Mouse (Mus musculus) ES-E14 (cell line): ENCODE results near the gene 1700030K09Rik. TPM values are rescaled to one million over a fixed set of nuclear protein-coding genes. Genes with fewer than 3 reads are reported as not detected.
A peak's percentile ranks its signal among the peaks of the same experiment; 100 is the strongest.

ENCODE experiments used
- DNase-seq: peaks from one replicate; pipeline ENCODE4 v3.0.0-alpha.2; 2013; ENCODE audit warnings: low read depth, low spot score
- H3K27ac ChIP-seq: 2 replicates; pipeline ENCODE4 v1.5.1; 2012; ENCODE audit warnings: low read depth, mild to moderate bottlenecking, low read length, moderate library complexity, mixed read lengths; ENCODE audit not compliant: poor library complexity, insufficient read depth, severe bottlenecking
- H3K36me3 ChIP-seq: 2 replicates; pipeline ENCODE4 v1.6.1; 2012; ENCODE audit warnings: mild to moderate bottlenecking, low read length, moderate library complexity, mixed read lengths; ENCODE audit not compliant: control insufficient read depth, poor library complexity, insufficient read depth, severe bottlenecking
- H3K4me1 ChIP-seq, 2 experiments: fragments of 150-350 bp in 1 of 2; sonication (generic) in 1 of 2; 2 replicates each; pipeline ENCODE4 v1.6.1; 2012; ENCODE audit warnings: low read length in 2 of 2, mild to moderate bottlenecking in 1 of 2, mixed read lengths in 1 of 2; ENCODE audit not compliant: control insufficient read depth in 2 of 2, insufficient read depth in 2 of 2, poor library complexity in 1 of 2
- H3K4me3 ChIP-seq, 2 experiments: fragments of 150-350 bp in 1 of 2; sonication (generic) in 1 of 2; 2 replicates each; pipeline ENCODE4 v1.5.1; 2012; ENCODE audit warnings: low read length in 2 of 2, low read depth in 1 of 2, mild to moderate bottlenecking in 1 of 2, mixed read lengths in 1 of 2; ENCODE audit not compliant: insufficient read depth in 1 of 2, poor library complexity in 1 of 2, severe bottlenecking in 1 of 2
- H3K9ac ChIP-seq: 2 replicates; pipeline ENCODE4 v1.6.1; 2012; ENCODE audit warnings: low read depth, mild to moderate bottlenecking, low read length, mixed read lengths; ENCODE audit not compliant: poor library complexity, insufficient read depth, severe bottlenecking
- H3K9me3 ChIP-seq: fragments of 150-350 bp; sonication (generic); 2 replicates; pipeline ENCODE4 v1.6.1; 2012; ENCODE audit warnings: low read depth, mild to moderate bottlenecking, low read length; ENCODE audit not compliant: control insufficient read depth, insufficient read depth
- CHD2 ChIP-seq: IDR thresholded peaks from 2 replicates; pipeline ENCODE4 v1.6.1; 2014; ENCODE audit warnings: mild to moderate bottlenecking, low read depth, low read length, inconsistent platforms
- HCFC1 ChIP-seq: IDR thresholded peaks from 2 replicates; pipeline ENCODE4 v1.6.1; 2012; ENCODE audit warnings: low read length, inconsistent platforms, borderline replicate concordance; ENCODE audit not compliant: insufficient read depth
- MAFK ChIP-seq: IDR thresholded peaks from 2 replicates; pipeline ENCODE4 v1.6.1; 2014; ENCODE audit warnings: mild to moderate bottlenecking, low read depth, low read length, inconsistent platforms; ENCODE audit not compliant: insufficient read depth
- ZC3H11A ChIP-seq: IDR thresholded peaks from 2 replicates; pipeline ENCODE4 v1.6.1; 2012; ENCODE audit warnings: low read depth, mild to moderate bottlenecking, inconsistent platforms, low read length, borderline replicate concordance
- ZNF384 ChIP-seq: IDR thresholded peaks from 2 replicates; pipeline ENCODE4 v1.6.1; 2012; ENCODE audit warnings: low read depth, low read length, inconsistent platforms
- in situ Hi-C, 2 experiments: fragments of 600-800 bp; cut with MboI; formaldehyde crosslinking; loops; one replicate each; pipeline ENCODE4 v1.15.1; 2025; ENCODE audit warnings: low sequenced_read_pairs in 2 of 2, inconsistent platforms in 1 of 2; ENCODE audit not compliant: unreplicated experiment in 2 of 2
- total RNA-seq: library from RNA; depleted of rRNA; stranded (reverse); fragments of 300-350 nt; gene quantifications from 2 replicates; pipeline ENCODE4 v1.2.3, GENCODE M21; 2012

Gene 1700030K09Rik
- total RNA-seq, 1 experiment, result 9.0 TPM

GRCm38 (mm10) chr8:72485456-72486199 lies 41.9 kb downstream of the 1700030K09Rik start:
- H3K9me3 ChIP-seq, result no peaks in the 10 kb centered on the region
- no peak overlapping the region for H3K27ac ChIP-seq
- H3K36me3 ChIP-seq, result peaks cover 41% of the 10 kb centered on the region
- H3K4me3 ChIP-seq, result no peak overlapping the region
- no peak overlapping the region for H3K9ac ChIP-seq
- no peak for DNase-seq
- in situ Hi-C loops, result no loop called here
- H3K4me1 ChIP-seq, result no peaks in the 10 kb centered on the region
- no peak for TF ChIP-seq HCFC1
- TF ChIP-seq ZNF384, result 0 out of 2 replicates have a peak, but pooled peaks have one; percentile 26

GRCm38 (mm10) chr8:72487014-72487413 lies 43.3 kb downstream of the 1700030K09Rik start:
- Histone ChIP-seq H3K27ac (no peak overlapping the region), H3K4me3 (no peak overlapping the region), H3K36me3 (peaks cover 41% of the 10 kb centered on the region), H3K4me1 (peaks cover 0 to 3% of the 10 kb centered on the region in 2 experiments; a peak in 1 of 4 replicates), H3K9ac (no peak overlapping the region), H3K9me3 (no peaks in the 10 kb centered on the region)
- no peak for TF ChIP-seq HCFC1
- no peak for TF ChIP-seq MAFK
- no peak for TF ChIP-seq ZNF384
- no peak for TF ChIP-seq CHD2
- no peak for TF ChIP-seq ZC3H11A
- in situ Hi-C loops, result no loop called here
- DNase-seq, result no peak

GRCm38 (mm10) chr8:72491017-72491416 lies 47.3 kb downstream of the 1700030K09Rik start:
- Histone ChIP-seq H3K9me3 (no peaks in the 10 kb centered on the region), H3K4me1 (peaks cover 0 to 7% of the 10 kb centered on the region in 2 experiments; a peak in 2 of 4 replicates), H3K9ac (no peak overlapping the region), H3K4me3 (peak overlapping the region in 1 of 2 experiments; percentile 73; a peak in 1 of 4 replicates), H3K36me3 (peaks cover 33% of the 10 kb centered on the region), H3K27ac (no peak overlapping the region)
- in situ Hi-C loops, result no loop called here
- no peak for DNase-seq
- TF ChIP-seq CHD2, result no peak
- TF ChIP-seq ZC3H11A, result no peak
- no peak for TF ChIP-seq MAFK
- TF ChIP-seq HCFC1, result no peak

GRCm38 (mm10) chr8:72491680-72492621 lies 48.3 kb downstream of the 1700030K09Rik start, which contains the start of gene Slc35e1:
Slc35e1 (minus strand) TSS chr8:72492614.
- Histone ChIP-seq H3K9ac (peak within 1 kb of the TSS; percentile 98), H3K9me3 (no peaks in the 10 kb centered on the region), H3K27ac (peak within 1 kb of the TSS; percentile 65; the same call in 1 of the 2 replicates), H3K36me3 (peaks cover 39% of the 10 kb centered on the region), H3K4me3 (peak within 1 kb of the TSS; percentile 85 to 99), H3K4me1 (peaks cover 0 to 13% of the 10 kb centered on the region in 2 experiments; a peak in 2 of 4 replicates)
- in situ Hi-C loops, result no loop called here
- TF ChIP-seq MAFK, result no peak
- TF ChIP-seq ZNF384, result no peak
- TF ChIP-seq ZC3H11A, result no peak
- TF ChIP-seq HCFC1, result no peak
- TF ChIP-seq CHD2, result no peak
- no peak for DNase-seq
